Mouse (Mus musculus) lung, postnatal 0 days (tissue): ENCODE results near the gene 9230102O04Rik. TPM values are rescaled to one million over a fixed set of nuclear protein-coding genes. Genes with fewer than 3 reads are reported as not detected.

ENCODE experiments used
- ATAC-seq: fragments of 200-750 bp; cut with Nextera tagmentation; 2 replicates; pipeline ENCODE4 v1.8.0; 2017; ENCODE audit warnings: moderate library complexity
- DNase-seq: peaks from one replicate; pipeline ENCODE4 v3.0.0-alpha.2; 2016; ENCODE audit warnings: low spot score
- H3K27ac ChIP-seq: fragments of 300-500 bp; sonication (generic); 2 replicates; pipeline ENCODE4 v1.5.1; 2014; ENCODE audit warnings: antibody characterized with exemption, mild to moderate bottlenecking, low read length, mixed read lengths
- H3K27me3 ChIP-seq: fragments of 300-500 bp; sonication (generic); replicated peaks from 2 replicates; pipeline ENCODE4 v1.6.1; 2014; ENCODE audit warnings: low read length, mixed read lengths; ENCODE audit not compliant: insufficient read depth
- H3K36me3 ChIP-seq: fragments of 300-500 bp; sonication (generic); 2 replicates; pipeline ENCODE4 v1.6.1; 2014; ENCODE audit warnings: low read length, mixed read lengths; ENCODE audit not compliant: insufficient read depth
- H3K4me1 ChIP-seq: fragments of 300-500 bp; sonication (generic); 2 replicates; pipeline ENCODE4 v1.6.1; 2014; ENCODE audit warnings: antibody characterized with exemption, low read depth, low read length, mixed read lengths; ENCODE audit not compliant: insufficient read depth
- H3K4me2 ChIP-seq: fragments of 300-500 bp; sonication (generic); replicated peaks from 2 replicates; pipeline ENCODE4 v1.6.1; 2014; ENCODE audit warnings: low read depth, mild to moderate bottlenecking, low read length, moderate library complexity, mixed read lengths
- H3K4me3 ChIP-seq: fragments of 300-500 bp; sonication (generic); 2 replicates; pipeline ENCODE4 v1.5.1; 2014; ENCODE audit warnings: low read depth, low read length
- H3K9ac ChIP-seq: fragments of 300-500 bp; sonication (generic); replicated peaks from 2 replicates; pipeline ENCODE4 v1.6.1; 2014; ENCODE audit warnings: low read depth, mild to moderate bottlenecking
- H3K9me3 ChIP-seq: fragments of 300-500 bp; sonication (generic); 2 replicates; pipeline ENCODE4 v1.6.1; 2016; ENCODE audit warnings: low read length, mixed read lengths
- CTCF ChIP-seq: IDR thresholded peaks from 2 replicates; pipeline ENCODE4 v1.5.1; 2016; ENCODE audit warnings: antibody characterized with exemption, mild to moderate bottlenecking
- EP300 ChIP-seq: IDR thresholded peaks from 2 replicates; pipeline ENCODE4 v1.6.1; 2016; ENCODE audit warnings: antibody characterized with exemption, mild to moderate bottlenecking, control low read depth
- WGBS: fragments of 180-500 bp; shearing (Covaris S2); extraction: QIAGEN DNeasy Blood & Tissue Kit; methylation state at CpG from one replicate; pipeline ENCODE4 v1.1.7; 2014; 5-methylcytosine and 5-hydroxymethylcytosine counted together
- polyA plus RNA-seq: library from polyadenylated mRNA; unstranded; fragments of >200 nt; fragmentation: Nextera tagmentation; extraction: Ambion mirVana; gene quantifications from 2 replicates; pipeline ENCODE4 v1.2.1, GENCODE M21; 2015

The 9230102O04Rik gene
- polyA plus RNA-seq, 1 experiment from 2014 or later = not detected

DNA sequence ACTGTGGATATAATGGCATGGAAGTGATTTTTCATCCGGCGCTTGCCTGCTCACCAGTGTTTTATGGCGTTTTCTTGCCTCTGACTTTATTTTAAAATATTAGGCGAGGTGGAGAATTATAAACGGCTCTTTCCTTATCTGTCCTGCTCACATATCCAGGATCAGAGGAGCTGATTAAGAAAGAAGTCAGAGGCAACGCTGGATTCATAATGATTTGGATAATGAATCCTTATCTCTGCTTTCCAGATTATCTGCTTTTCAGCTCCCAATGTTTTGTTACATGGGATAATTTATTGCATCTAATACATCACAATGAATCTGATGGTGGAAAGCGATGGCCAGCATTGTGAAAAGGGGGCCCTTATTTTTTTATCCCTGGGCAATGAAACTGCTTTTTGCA, 3.2 kb upstream of the 9230102O04Rik start:
- DNase-seq (no peak), ATAC-seq (no peak)
- Histone ChIP-seq H3K27me3 (peaks cover 89% of the 10 kb centered on the region), H3K9ac (no peak overlapping the region), H3K36me3 (no peaks in the 10 kb centered on the region), H3K27ac (no peak overlapping the region), H3K4me3 (no peak overlapping the region), H3K4me2 (no peak overlapping the region), H3K9me3 (no peaks in the 10 kb centered on the region), H3K4me1 (peaks cover 7% of the 10 kb centered on the region)
- no peak for TF ChIP-seq CTCF
- TF ChIP-seq EP300 = no peak
- 7% methylated on average over 7 of the region's 7 CpGs for WGBS

DNA sequence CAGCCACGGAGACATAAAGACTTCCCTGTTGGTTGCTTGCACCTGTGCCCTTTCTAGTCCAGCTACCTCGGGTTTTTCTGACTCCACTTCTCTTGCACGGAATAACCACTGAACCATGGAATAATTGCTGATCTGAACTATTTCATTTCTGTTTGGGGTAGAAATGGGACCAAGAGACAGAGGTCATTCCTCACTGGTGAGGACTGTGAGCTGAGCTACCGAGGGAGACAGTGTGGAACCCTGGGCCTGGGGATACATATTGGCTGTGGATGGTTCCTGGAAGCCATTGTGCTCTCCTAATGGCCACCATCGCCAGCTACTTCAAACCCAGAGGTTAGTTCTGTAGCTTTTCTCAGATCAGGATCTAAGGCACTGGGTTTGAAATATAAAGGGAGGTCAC, 1.6 kb upstream of the 9230102O04Rik start:
- WGBS = 5% methylated on average over 5 of the region's 5 CpGs
- H3K9me3 ChIP-seq = no peaks in the 10 kb centered on the region
- no peak overlapping the region for H3K4me2 ChIP-seq
- no peak for TF ChIP-seq CTCF
- no peak for TF ChIP-seq EP300
- H3K4me1 ChIP-seq = peaks cover 7% of the 10 kb centered on the region
- no peaks in the 10 kb centered on the region for H3K36me3 ChIP-seq
- no peak for DNase-seq
- H3K27me3 ChIP-seq = peaks cover 86% of the 10 kb centered on the region
- H3K27ac ChIP-seq = no peak overlapping the region
- no peak overlapping the region for H3K4me3 ChIP-seq
- no peak overlapping the region for H3K9ac ChIP-seq
- ATAC-seq = no peak

DNA sequence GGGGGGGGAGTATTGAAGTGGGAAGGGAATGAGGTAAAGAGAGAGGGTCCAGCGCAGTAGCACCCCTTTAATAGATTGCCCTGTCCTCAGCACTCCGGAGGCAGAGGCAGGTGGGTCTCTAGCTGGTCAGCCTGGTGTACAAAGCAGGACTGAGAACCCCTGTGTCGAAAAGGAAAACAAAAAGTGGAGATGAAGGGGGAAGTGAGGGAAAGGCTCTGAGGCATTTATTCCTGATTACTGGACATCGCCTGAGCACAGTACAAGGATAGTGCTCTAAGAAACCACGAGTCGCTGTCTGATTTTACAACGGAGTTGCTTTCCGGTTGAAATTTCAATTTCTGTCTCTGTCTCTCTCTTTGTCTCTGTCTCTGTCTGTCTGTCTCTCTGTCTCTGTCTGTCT, 911 bp upstream of the 9230102O04Rik start:
- TF ChIP-seq EP300 = no peak
- Histone ChIP-seq H3K4me3 (no peak overlapping the region), H3K27ac (no peak overlapping the region)

DNA sequence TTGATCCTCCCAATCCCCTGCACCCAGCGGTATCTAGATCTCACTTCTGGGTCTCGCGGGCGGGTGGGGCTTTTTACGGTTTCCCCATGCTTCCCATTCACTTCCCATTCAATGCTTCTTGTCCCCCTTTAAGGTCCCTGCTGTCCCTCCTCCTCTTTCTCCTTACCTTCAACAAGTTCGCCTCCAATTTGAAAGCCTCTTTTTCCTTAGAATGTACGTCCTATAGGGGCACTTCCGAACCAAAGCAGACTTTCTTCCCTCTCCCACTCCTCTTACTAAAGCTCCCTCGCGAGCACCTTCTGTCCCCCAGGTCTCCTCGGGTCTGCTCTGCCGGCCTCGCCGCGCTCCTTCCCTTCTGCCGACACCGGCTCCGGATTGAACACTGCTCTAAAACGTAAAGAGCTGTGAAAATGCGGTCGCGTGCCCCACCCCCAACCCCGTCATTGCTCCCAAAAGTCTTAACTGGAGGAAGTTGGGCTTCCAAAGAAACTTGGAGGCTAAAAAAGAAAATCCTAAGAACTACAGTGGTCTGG, 377 bp upstream of the 9230102O04Rik start, which contains the start of gene Gata3:
Gene Gata3, minus strand, starts transcription at position 384 of the 533 bp plus-strand sequence.
- WGBS = under 1% methylated on average over 23 of the region's 23 CpGs
- Histone ChIP-seq H3K9me3 (no peaks in the 10 kb centered on the region), H3K9ac (no peak within 1 kb of the TSS), H3K27ac (no peak within 1 kb of the TSS), H3K4me1 (peaks cover 7% of the 10 kb centered on the region), H3K36me3 (no peaks in the 10 kb centered on the region), H3K4me2 (peak within 1 kb of the TSS; percentile 20), H3K4me3 (peak within 1 kb of the TSS; percentile 17), H3K27me3 (peaks cover 86% of the 10 kb centered on the region)
- no peak for DNase-seq
- TF ChIP-seq EP300 (no peak), CTCF (no peak)
- ATAC-seq = no peak

More for the DNA sequence above, 911 bp upstream of the 9230102O04Rik start:
- Histone ChIP-seq H3K27me3 (peaks cover 86% of the 10 kb centered on the region), H3K9ac (no peak overlapping the region), H3K9me3 (no peaks in the 10 kb centered on the region), H3K4me2 (no peak overlapping the region), H3K4me1 (peaks cover 7% of the 10 kb centered on the region), H3K36me3 (no peaks in the 10 kb centered on the region)
- no peak for ATAC-seq
- DNase-seq = no peak
- 7% methylated on average over 8 of the region's 8 CpGs for WGBS

DNA sequence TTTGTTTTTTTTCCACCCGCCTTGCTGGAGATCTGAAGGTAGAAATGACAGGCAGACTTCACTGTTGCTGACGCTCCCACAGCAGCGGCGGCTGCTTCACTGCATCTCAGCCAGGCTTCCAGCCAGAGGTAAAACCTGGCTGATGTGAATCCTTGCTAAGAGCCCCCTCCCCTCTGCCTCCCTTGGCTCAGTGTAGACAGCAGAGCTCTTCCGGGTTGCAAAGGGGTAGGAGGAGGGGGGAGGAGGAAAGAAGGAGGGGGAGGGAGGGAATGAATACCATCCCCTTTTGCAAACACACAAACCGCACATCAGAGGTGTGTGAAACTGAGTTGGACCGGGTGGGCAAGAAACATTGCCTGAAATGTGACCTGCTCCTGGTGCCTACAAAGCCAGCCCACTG, 1.7 kb downstream of the 9230102O04Rik start:
- no peak overlapping the region for H3K4me2 ChIP-seq
- no peak overlapping the region for H3K27ac ChIP-seq
- H3K36me3 ChIP-seq = no peaks in the 10 kb centered on the region
- no peak for TF ChIP-seq CTCF
- TF ChIP-seq EP300 = no peak
- no peak overlapping the region for H3K9ac ChIP-seq
- DNase-seq (no peak), ATAC-seq (no peak)
- H3K4me1 ChIP-seq = peaks cover 9% of the 10 kb centered on the region
- 2% methylated on average over 7 of the region's 7 CpGs for WGBS
- H3K27me3 ChIP-seq = peaks cover 85% of the 10 kb centered on the region
- no peak overlapping the region for H3K4me3 ChIP-seq
- H3K9me3 ChIP-seq = no peaks in the 10 kb centered on the region

DNA sequence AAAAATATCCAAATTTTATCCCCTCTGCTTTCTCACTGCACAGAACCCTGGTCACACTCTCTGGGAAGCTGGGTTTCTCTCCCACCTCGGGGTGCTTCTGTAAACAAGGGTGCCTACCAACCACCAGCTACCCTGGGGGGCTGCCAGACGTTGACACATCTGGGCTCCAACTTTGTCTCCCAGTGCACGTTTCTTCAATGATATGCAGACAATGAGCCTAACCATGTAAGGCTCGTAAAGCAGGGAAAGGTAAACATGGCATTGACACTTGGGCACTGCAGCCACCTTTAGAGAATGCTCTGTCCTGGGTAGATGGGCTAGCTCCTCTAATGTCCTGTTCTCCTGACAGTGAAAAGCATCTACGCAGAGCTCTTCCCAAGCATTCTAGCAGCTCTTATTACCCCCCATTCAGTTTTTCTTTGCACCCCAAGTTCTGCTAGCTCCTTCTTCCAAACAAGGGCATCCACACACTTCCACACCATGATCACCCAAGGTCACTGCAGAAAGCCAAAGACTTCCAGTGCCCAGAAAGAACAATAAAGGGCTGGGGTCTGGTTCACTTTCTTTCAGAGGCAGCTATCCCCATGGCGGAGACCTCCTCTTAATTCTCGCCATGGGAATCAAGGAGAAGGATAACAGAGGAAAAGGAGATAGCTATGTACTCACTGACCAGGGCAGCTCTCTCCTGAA, 2.3 kb downstream of the 9230102O04Rik start:
- Histone ChIP-seq H3K27me3 (peaks cover 85% of the 10 kb centered on the region), H3K4me2 (no peak overlapping the region), H3K36me3 (no peaks in the 10 kb centered on the region), H3K9me3 (no peaks in the 10 kb centered on the region), H3K4me3 (no peak overlapping the region), H3K9ac (no peak overlapping the region), H3K4me1 (peaks cover 12% of the 10 kb centered on the region), H3K27ac (no peak overlapping the region)
- DNase-seq (no peak), ATAC-seq (no peak)
- 5% methylated on average over 7 of the region's 7 CpGs for WGBS
- no peak for TF ChIP-seq EP300
